Mouse (Mus musculus) lung, embryonic 14.5 days (tissue): ENCODE data around the gene Ccn6. TPM values are rescaled to one million over a fixed set of nuclear protein-coding genes. Genes with fewer than 3 reads are reported as not detected.

Experiments
- ATAC-seq: fragments of 200-750 bp; cut with Nextera tagmentation; 2 replicates; pipeline ENCODE4 v1.8.0; 2017; ENCODE audit warnings: mild to moderate bottlenecking, moderate TSS enrichment, moderate library complexity; ENCODE audit not compliant: insufficient read depth
- DNase-seq: peaks from one replicate; pipeline ENCODE4 v3.0.0-alpha.2; 2015
- H3K27ac ChIP-seq: fragments of 300-500 bp; sonication (generic); 2 replicates; pipeline ENCODE4 v1.5.1; 2014; ENCODE audit warnings: low read depth, mild to moderate bottlenecking, moderate library complexity
- H3K27me3 ChIP-seq: fragments of 300-500 bp; sonication (generic); 2 replicates; pipeline ENCODE4 v1.6.1; 2014; ENCODE audit warnings: low read length, control low read depth; ENCODE audit not compliant: insufficient read depth
- H3K36me3 ChIP-seq: fragments of 300-500 bp; sonication (generic); 2 replicates; pipeline ENCODE4 v1.6.1; 2014; ENCODE audit warnings: control low read depth; ENCODE audit not compliant: insufficient read depth
- H3K4me1 ChIP-seq: fragments of 300-500 bp; sonication (generic); 2 replicates; pipeline ENCODE4 v1.6.1; 2014; ENCODE audit warnings: antibody characterized with exemption, control low read depth; ENCODE audit not compliant: insufficient read depth
- H3K4me2 ChIP-seq: fragments of 300-500 bp; sonication (generic); 2 replicates; pipeline ENCODE4 v1.6.1; 2014; ENCODE audit warnings: mild to moderate bottlenecking
- H3K4me3 ChIP-seq: fragments of 300-500 bp; sonication (generic); 2 replicates; pipeline ENCODE4 v1.5.1; 2014; ENCODE audit warnings: low read depth, low read length
- H3K9ac ChIP-seq: fragments of 300-500 bp; sonication (generic); 2 replicates; pipeline ENCODE4 v1.6.1; 2014
- H3K9me3 ChIP-seq: fragments of 300-500 bp; sonication (generic); 2 replicates; pipeline ENCODE4 v1.6.1; 2016; ENCODE audit warnings: low read depth, low read length, control low read depth
- CTCF ChIP-seq: IDR thresholded peaks from 2 replicates; pipeline ENCODE4 v1.5.1; 2016; ENCODE audit warnings: antibody characterized with exemption, low read depth
- WGBS: fragments of 180-500 bp; shearing (Covaris S2); extraction: QIAGEN DNeasy Blood & Tissue Kit; methylation state at CpG from one replicate; pipeline ENCODE4 v1.1.7; 2014; 5-methylcytosine and 5-hydroxymethylcytosine counted together
- polyA plus RNA-seq: library from polyadenylated mRNA; unstranded; fragments of >200 nt; fragmentation: Nextera tagmentation; extraction: Ambion mirVana; gene quantifications from 2 replicates; pipeline ENCODE4 v1.2.1, GENCODE M21; 2014

Gene Ccn6
- polyA plus RNA-seq, 1 experiment from 2014 or later: 0.49 TPM

DNA sequence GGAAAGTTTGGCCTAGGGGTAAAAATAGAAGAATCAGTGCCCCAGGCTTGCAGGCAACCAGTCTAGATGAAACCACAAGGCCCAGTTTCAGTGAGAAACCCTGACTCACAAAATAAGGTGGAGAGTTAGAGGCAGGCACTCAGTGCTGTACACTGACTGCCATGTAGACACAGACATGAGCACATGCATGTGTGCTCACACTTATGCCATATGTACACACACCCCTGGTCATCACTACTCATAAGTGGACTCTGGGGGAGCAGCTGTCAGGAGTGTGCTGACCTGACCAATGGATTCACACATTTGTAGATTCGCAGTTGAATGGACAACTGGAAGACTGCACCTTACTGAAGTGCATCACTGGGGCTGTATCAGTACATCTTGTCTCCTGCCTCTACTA, 2.2 kb downstream of the Ccn6 start:
- H3K9me3 ChIP-seq: no peaks in the 10 kb centered on the region
- no peak overlapping the region for H3K27ac ChIP-seq
- DNase-seq (no peak), ATAC-seq (no peak)
- no peaks in the 10 kb centered on the region; the same call in 1 of the 2 replicates for H3K4me1 ChIP-seq
- no peak overlapping the region for H3K9ac ChIP-seq
- H3K4me2 ChIP-seq: no peak overlapping the region
- no peak for TF ChIP-seq CTCF
- H3K4me3 ChIP-seq: no peak overlapping the region
- 77% methylated on average over 1 of the region's 1 CpGs for WGBS
- no peaks in the 10 kb centered on the region for H3K36me3 ChIP-seq
- no peaks in the 10 kb centered on the region for H3K27me3 ChIP-seq

GRCm38 (mm10) chr10:39158306-39158705, 5.3 kb downstream of the Ccn6 start:
- TF ChIP-seq CTCF: no peak; the same call in 1 of the 2 replicates
- Histone ChIP-seq H3K9ac (no peak overlapping the region), H3K9me3 (no peaks in the 10 kb centered on the region), H3K4me1 (no peaks in the 10 kb centered on the region), H3K27me3 (no peaks in the 10 kb centered on the region), H3K36me3 (no peaks in the 10 kb centered on the region), H3K4me3 (no peak overlapping the region), H3K27ac (no peak overlapping the region), H3K4me2 (no peak overlapping the region)
- no peak for ATAC-seq
- 54% methylated on average over 12 of the region's 12 CpGs for WGBS
- no peak for DNase-seq

- H3K27me3 ChIP-seq: no peaks in the 10 kb centered on the region
- no peak for TF ChIP-seq CTCF
- WGBS: 91% methylated on average over 1 of the region's 1 CpGs
- DNase-seq (no peak), ATAC-seq (no peak)
- 0 out of 2 replicates have a peak, but pooled peaks cover 7% of the 10 kb centered on the region for H3K36me3 ChIP-seq
- no peak overlapping the region for H3K4me3 ChIP-seq
- no peaks in the 10 kb centered on the region for H3K9me3 ChIP-seq
- no peaks in the 10 kb centered on the region for H3K4me1 ChIP-seq
- H3K4me2 ChIP-seq: no peak overlapping the region
- no peak overlapping the region for H3K27ac ChIP-seq
- H3K9ac ChIP-seq: no peak overlapping the region
Measured at GRCm38 (mm10) chr10:39157321-39157720, 6.3 kb downstream of the Ccn6 start.

GRCm38 (mm10) chr10:39156719-39157118, 6.9 kb downstream of the Ccn6 start:
- Histone ChIP-seq H3K4me1 (no peaks in the 10 kb centered on the region), H3K9ac (no peak overlapping the region), H3K9me3 (no peaks in the 10 kb centered on the region), H3K27ac (no peak overlapping the region), H3K4me3 (no peak overlapping the region), H3K4me2 (no peak overlapping the region), H3K27me3 (no peaks in the 10 kb centered on the region), H3K36me3 (0 out of 2 replicates have a peak, but pooled peaks cover 7% of the 10 kb centered on the region)
- ATAC-seq (no peak), DNase-seq (no peak)
- TF ChIP-seq CTCF: no peak
- WGBS: 66% methylated on average over 5 of the region's 5 CpGs

GRCm38 (mm10) chr10:39142216-39142615, 21.4 kb downstream of the Ccn6 start:
- ATAC-seq (no peak), DNase-seq (no peak)
- TF ChIP-seq CTCF: no peak
- H3K9ac ChIP-seq: no peak overlapping the region
- no peaks in the 10 kb centered on the region for H3K27me3 ChIP-seq
- no peak overlapping the region for H3K4me2 ChIP-seq
- no peaks in the 10 kb centered on the region for H3K9me3 ChIP-seq
- H3K27ac ChIP-seq: no peak overlapping the region
- no peaks in the 10 kb centered on the region for H3K4me1 ChIP-seq
- WGBS: 82% methylated on average over 12 of the region's 12 CpGs
- H3K36me3 ChIP-seq: peaks cover 82% of the 10 kb centered on the region
- H3K4me3 ChIP-seq: no peak overlapping the region

GRCm38 (mm10) chr10:39141401-39141800, 22.2 kb downstream of the Ccn6 start:
- Histone ChIP-seq H3K9ac (no peak overlapping the region), H3K27ac (no peak overlapping the region), H3K27me3 (no peaks in the 10 kb centered on the region), H3K9me3 (no peaks in the 10 kb centered on the region), H3K4me3 (no peak overlapping the region), H3K4me2 (no peak overlapping the region), H3K36me3 (peaks cover 75% of the 10 kb centered on the region), H3K4me1 (no peaks in the 10 kb centered on the region)
- ATAC-seq (no peak), DNase-seq (no peak)
- TF ChIP-seq CTCF: no peak
- WGBS: 85% methylated on average over 2 of the region's 2 CpGs

- Histone ChIP-seq H3K36me3 (peaks cover 69% of the 10 kb centered on the region), H3K27me3 (no peaks in the 10 kb centered on the region)
- TF ChIP-seq CTCF: no peak
Measured at GRCm38 (mm10) chr10:39140843-39141242, 22.8 kb downstream of the Ccn6 start.

DNA sequence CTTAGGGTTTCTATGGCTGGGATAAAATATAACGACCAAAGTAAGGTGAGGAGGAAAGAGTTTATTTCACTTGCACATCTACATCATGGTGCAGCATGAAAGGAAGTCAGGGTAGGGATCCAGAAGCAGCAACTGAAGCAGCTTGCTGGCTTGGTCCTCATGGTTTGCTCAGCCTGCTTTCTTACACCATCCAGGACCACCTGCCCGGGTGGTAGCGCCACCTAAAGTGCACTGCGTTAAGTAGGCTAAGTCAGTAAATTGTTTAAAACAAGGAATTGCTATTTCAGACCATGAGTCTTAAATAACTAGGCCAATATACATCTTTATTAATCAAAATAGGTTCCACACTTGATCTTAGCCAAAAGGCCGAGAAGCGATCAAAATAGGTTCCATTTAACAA, 24.8 kb downstream of the Ccn6 start:
- Histone ChIP-seq H3K9me3 (no peaks in the 10 kb centered on the region), H3K4me1 (no peaks in the 10 kb centered on the region; the same call in 1 of the 2 replicates), H3K36me3 (peaks cover 51% of the 10 kb centered on the region), H3K27me3 (no peaks in the 10 kb centered on the region), H3K4me3 (no peak overlapping the region), H3K27ac (no peak overlapping the region), H3K4me2 (no peak overlapping the region), H3K9ac (no peak overlapping the region)
- DNase-seq: no peak
- ATAC-seq: no peak
- 86% methylated on average over 6 of the region's 6 CpGs for WGBS
- no peak for TF ChIP-seq CTCF

More at GRCm38 (mm10) chr10:39140843-39141242, 22.8 kb downstream of the Ccn6 start:
- Histone ChIP-seq H3K4me3 (no peak overlapping the region), H3K27ac (no peak overlapping the region), H3K9ac (no peak overlapping the region), H3K9me3 (no peaks in the 10 kb centered on the region), H3K4me1 (no peaks in the 10 kb centered on the region), H3K4me2 (no peak overlapping the region)
- ATAC-seq: no peak
- WGBS: 60% methylated on average over 14 of the region's 14 CpGs
- no peak for DNase-seq
